Comparison of ENCODE assay signal across 15 mouse cellular contexts in the genomic region with DNA sequence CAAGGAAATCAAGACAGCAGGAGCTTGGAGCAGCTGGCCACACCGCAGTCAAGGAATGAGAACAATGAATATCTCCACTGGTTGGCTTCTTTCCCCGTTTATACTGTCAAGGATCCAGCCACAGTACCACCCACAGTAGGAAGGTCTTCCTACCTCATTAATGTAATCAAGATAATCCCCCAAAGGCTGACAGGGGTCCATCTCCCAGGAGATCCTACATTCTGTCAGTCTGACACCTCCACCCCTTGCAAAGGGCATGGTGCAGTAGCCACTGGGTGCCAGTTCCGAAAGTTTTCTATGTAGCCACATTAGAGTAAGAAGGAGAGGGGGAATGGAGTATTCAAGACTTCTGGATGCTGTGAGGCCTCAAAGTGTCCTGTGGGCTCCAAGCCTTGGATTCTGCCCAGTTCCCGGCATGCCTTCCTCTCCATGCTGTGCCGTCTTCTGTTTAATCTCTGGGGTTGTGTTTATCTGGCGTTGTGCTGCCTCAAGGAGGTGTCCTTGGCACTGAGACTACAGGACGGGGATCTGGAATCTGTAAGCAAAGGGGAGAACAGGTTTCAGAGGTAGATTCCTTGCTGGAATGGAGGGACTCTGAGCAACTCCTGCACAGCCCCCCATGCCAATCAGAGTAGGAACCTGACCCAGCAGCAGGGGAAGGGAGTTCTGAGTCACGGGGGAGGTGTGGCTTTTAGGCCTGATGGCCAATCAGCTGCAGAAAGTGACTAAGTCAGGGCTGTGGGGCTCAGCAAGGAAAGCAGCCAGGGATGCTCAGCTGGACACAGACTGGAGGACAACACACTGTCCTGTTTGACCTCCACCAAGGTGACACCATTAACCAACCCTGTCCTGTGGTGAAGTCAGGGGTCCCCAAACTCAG.
A peak's percentile ranks its signal among the peaks of the same experiment; 100 is the strongest.
DNase-seq lines count a peak whose midpoint lies in the region; ATAC-seq and TF ChIP-seq lines count a peak whose summit lies in the region.
"Had no signal": no experiment of that assay in that cellular context is flagged by ENCODE, and none has a peak within 500 bp of the region (broad histone marks: within the 10 kb centered on the region; RNA-seq: fewer than 3 reads in every experiment).

No protein-coding gene starts in this region.

- no peaks in the 10 kb centered on the region for H3K27me3 ChIP-seq in heart, embryonic 12.5 days (replicated peaks)
- H3K27me3 ChIP-seq in stomach, postnatal 0 days (ENCODE audit: control insufficient read depth, insufficient read depth, low read length) = no peaks in the 10 kb centered on the region
- H3K27me3 ChIP-seq: embryonic facial prominence, embryonic 13.5 days; forebrain, embryonic 12.5 days; limb, embryonic 12.5 days; Patski had no signal

- H3K4me2 ChIP-seq in heart, embryonic 12.5 days = peak overlapping the region; percentile 11; the same call in 1 of the 2 replicates
- H3K4me2 ChIP-seq in stomach, postnatal 0 days (replicated peaks; ENCODE audit: low read depth) = no peak overlapping the region
- H3K4me2 ChIP-seq: embryonic facial prominence, embryonic 13.5 days; forebrain, embryonic 12.5 days; limb, embryonic 12.5 days had no signal

- 20% methylated on average over 8 of the region's 8 CpGs for WGBS in heart, embryonic 12.5 days
- 24% methylated on average over 8 of the region's 8 CpGs for WGBS in stomach, postnatal 0 days

- no peak overlapping the region for H3K9ac ChIP-seq in heart, embryonic 12.5 days
- no peak overlapping the region for H3K9ac ChIP-seq in stomach, postnatal 0 days (ENCODE audit: low read length)
- H3K9ac ChIP-seq: embryonic facial prominence, embryonic 13.5 days; forebrain, embryonic 12.5 days; limb, embryonic 12.5 days had no signal

- ATAC-seq in heart, embryonic 12.5 days (ENCODE audit: insufficient number of reproducible peaks, low FRiP score) = peak; percentile 51; the same call in 1 of the 2 replicates
- peak; percentile 29; the same call in 1 of the 2 replicates for ATAC-seq in stomach, postnatal 0 days (ENCODE audit: low FRiP score, low TSS enrichment)
- ATAC-seq: Patski had no signal

- no peak for DNase-seq in heart, adult 18-20 months
- peak; percentile 21 for DNase-seq in thymus, postnatal 4 days
- DNase-seq in thymus, postnatal 10 days (ENCODE audit: low spot score in 2 of 2) = no peak
- peak; percentile 76 for DNase-seq in cerebellum, adult 9-11 months
- DNase-seq in stomach, postnatal 0 days (ENCODE audit: low spot score) = no peak
- no peak for DNase-seq in layer of hippocampus, adult 9-11 months
- DNase-seq in MN1 (ENCODE audit: low spot score) = no peak
- DNase-seq: gastrocnemius, postnatal 25 days; kidney, adult 8-10 months; right cerebral cortex, adult 18-20 months had no signal

- H3K4me3 ChIP-seq in heart, embryonic 12.5 days = no peak overlapping the region
- H3K4me3 ChIP-seq in stomach, postnatal 0 days (ENCODE audit: low read depth, low read length) = no peak overlapping the region
- H3K4me3 ChIP-seq: embryonic facial prominence, embryonic 13.5 days; forebrain, embryonic 12.5 days; limb, embryonic 12.5 days had no signal

- H3K36me3 ChIP-seq in heart, embryonic 12.5 days = no peaks in the 10 kb centered on the region
- H3K36me3 ChIP-seq in stomach, postnatal 0 days (ENCODE audit: control insufficient read depth, insufficient read depth, low read length) = no peaks in the 10 kb centered on the region
- H3K36me3 ChIP-seq: embryonic facial prominence, embryonic 13.5 days; forebrain, embryonic 12.5 days; limb, embryonic 12.5 days had no signal

- TF ChIP-seq EP300 in stomach, postnatal 0 days (optimal IDR thresholded peaks at IDR 0.05) = no peak

- H3K9me3 ChIP-seq in heart, embryonic 12.5 days (replicated peaks) = no peaks in the 10 kb centered on the region
- no peaks in the 10 kb centered on the region for H3K9me3 ChIP-seq in stomach, postnatal 0 days (ENCODE audit: control insufficient read depth, low read length)
- H3K9me3 ChIP-seq: embryonic facial prominence, embryonic 13.5 days; forebrain, embryonic 12.5 days; limb, embryonic 12.5 days had no signal

- TF ChIP-seq CTCF in stomach, postnatal 0 days (IDR thresholded peaks at IDR 0.05; ENCODE audit: low read depth) = no peak

- no peak overlapping the region for H3K27ac ChIP-seq in heart, embryonic 12.5 days (ENCODE audit: poor library complexity, severe bottlenecking)
- H3K27ac ChIP-seq in stomach, postnatal 0 days (replicated peaks) = no peak overlapping the region
- H3K27ac ChIP-seq: embryonic facial prominence, embryonic 13.5 days; forebrain, embryonic 12.5 days; limb, embryonic 12.5 days had no signal

- 0 out of 2 replicates have a peak, but pooled peaks cover 4% of the 10 kb centered on the region for H3K4me1 ChIP-seq in heart, embryonic 12.5 days (replicated peaks)
- H3K4me1 ChIP-seq in stomach, postnatal 0 days (replicated peaks; ENCODE audit: control insufficient read depth, insufficient read depth) = no peaks in the 10 kb centered on the region
- H3K4me1 ChIP-seq: forebrain, embryonic 12.5 days; limb, embryonic 12.5 days had no signal

Comparison
In these comparisons a context has a peak if more than half of its experiments do, and no peak if none do; other contexts are left out.
1. DNase-seq: peak in thymus, postnatal 4 days (single experiment) and cerebellum, adult 9-11 months (single experiment); none in heart, adult 18-20 months (0 of 2), thymus, postnatal 10 days (0 of 2), stomach, postnatal 0 days (single experiment), layer of hippocampus, adult 9-11 months (single experiment) and MN1 (single experiment).